Mouse (Mus musculus): ENCODE measurements around the gene Ccnq. TPM values are rescaled to one million over a fixed set of nuclear protein-coding genes. Genes with fewer than 3 reads are reported as not detected.

Ccnq gene
- total RNA-seq (2017) = 12.4 to 22.2 TPM (median 16.4 TPM) in 3 replicates

- peak; percentile 62 for ATAC-seq (replicated peaks; ENCODE audit: insufficient number of reproducible peaks, low FRiP score, low TSS enrichment, poor library complexity, severe bottlenecking)
These were observed at the start of gene Ccnq for GRCm38 (mm10) chr11:78750885-78751842. Gene Ccnq (minus strand): TSS chr11:78751729.

- ATAC-seq (replicated peaks; ENCODE audit: insufficient number of reproducible peaks, low FRiP score, low TSS enrichment, poor library complexity, severe bottlenecking) = no peak
These were observed 49.6 kb upstream of the Ccnq start for GRCm38 (mm10) chr11:78801094-78801493.

- no peak for ATAC-seq (replicated peaks; ENCODE audit: insufficient number of reproducible peaks, low FRiP score, low TSS enrichment, poor library complexity, severe bottlenecking)
These were observed 44.7 kb upstream of the Ccnq start for GRCm38 (mm10) chr11:78796072-78796729.

- no peak for ATAC-seq (replicated peaks; ENCODE audit: insufficient number of reproducible peaks, low FRiP score, low TSS enrichment, poor library complexity, severe bottlenecking)
These were observed 41.6 kb upstream of the Ccnq start for GRCm38 (mm10) chr11:78793116-78793515.

GRCm38 (mm10) chr11:78792465-78792864 lies 40.9 kb upstream of the Ccnq start:
- ATAC-seq (replicated peaks; ENCODE audit: insufficient number of reproducible peaks, low FRiP score, low TSS enrichment, poor library complexity, severe bottlenecking) = peak; percentile 64; the same call in 1 of the 2 replicates

- ATAC-seq (replicated peaks; ENCODE audit: insufficient number of reproducible peaks, low FRiP score, low TSS enrichment, poor library complexity, severe bottlenecking) = no peak
These were observed 40.5 kb upstream of the Ccnq start for GRCm38 (mm10) chr11:78792055-78792454.

GRCm38 (mm10) chr11:78791582-78791981 lies 40.1 kb upstream of the Ccnq start:
- peak; percentile 70 for ATAC-seq (replicated peaks; ENCODE audit: insufficient number of reproducible peaks, low FRiP score, low TSS enrichment, poor library complexity, severe bottlenecking)

GRCm38 (mm10) chr11:78789370-78790060 lies 38.0 kb upstream of the Ccnq start:
- ATAC-seq (replicated peaks; ENCODE audit: insufficient number of reproducible peaks, low FRiP score, low TSS enrichment, poor library complexity, severe bottlenecking) = no peak

GRCm38 (mm10) chr11:78786013-78786431 lies 34.5 kb upstream of the Ccnq start:
- no peak for ATAC-seq (replicated peaks; ENCODE audit: insufficient number of reproducible peaks, low FRiP score, low TSS enrichment, poor library complexity, severe bottlenecking)

GRCm38 (mm10) chr11:78782791-78783347 lies 31.3 kb upstream of the Ccnq start:
- ATAC-seq (replicated peaks; ENCODE audit: insufficient number of reproducible peaks, low FRiP score, low TSS enrichment, poor library complexity, severe bottlenecking) = no peak

GRCm38 (mm10) chr11:78782326-78782725 lies 30.8 kb upstream of the Ccnq start:
- no peak for ATAC-seq (replicated peaks; ENCODE audit: insufficient number of reproducible peaks, low FRiP score, low TSS enrichment, poor library complexity, severe bottlenecking)

- no peak for ATAC-seq (replicated peaks; ENCODE audit: insufficient number of reproducible peaks, low FRiP score, low TSS enrichment, poor library complexity, severe bottlenecking)
These were observed 29.0 kb upstream of the Ccnq start for GRCm38 (mm10) chr11:78780571-78780970.

GRCm38 (mm10) chr11:78780002-78780401 lies 28.5 kb upstream of the Ccnq start:
- no peak for ATAC-seq (replicated peaks; ENCODE audit: insufficient number of reproducible peaks, low FRiP score, low TSS enrichment, poor library complexity, severe bottlenecking)

- no peak for ATAC-seq (replicated peaks; ENCODE audit: insufficient number of reproducible peaks, low FRiP score, low TSS enrichment, poor library complexity, severe bottlenecking)
These were observed 26.5 kb upstream of the Ccnq start for GRCm38 (mm10) chr11:78777851-78778680.

- 0 out of 2 replicates have a peak, but pooled peaks have one; percentile 22 for ATAC-seq (replicated peaks; ENCODE audit: insufficient number of reproducible peaks, low FRiP score, low TSS enrichment, poor library complexity, severe bottlenecking)
These were observed 20.3 kb upstream of the Ccnq start for GRCm38 (mm10) chr11:78771751-78772283.

- no peak for ATAC-seq (replicated peaks; ENCODE audit: insufficient number of reproducible peaks, low FRiP score, low TSS enrichment, poor library complexity, severe bottlenecking)
These were observed 18.9 kb upstream of the Ccnq start for GRCm38 (mm10) chr11:78770436-78770835.

- ATAC-seq (replicated peaks; ENCODE audit: insufficient number of reproducible peaks, low FRiP score, low TSS enrichment, poor library complexity, severe bottlenecking) = no peak
These were observed 17.2 kb upstream of the Ccnq start for GRCm38 (mm10) chr11:78768778-78769177.
